Mouse (Mus musculus): ENCODE measurements around the gene Adora1.

DNA sequence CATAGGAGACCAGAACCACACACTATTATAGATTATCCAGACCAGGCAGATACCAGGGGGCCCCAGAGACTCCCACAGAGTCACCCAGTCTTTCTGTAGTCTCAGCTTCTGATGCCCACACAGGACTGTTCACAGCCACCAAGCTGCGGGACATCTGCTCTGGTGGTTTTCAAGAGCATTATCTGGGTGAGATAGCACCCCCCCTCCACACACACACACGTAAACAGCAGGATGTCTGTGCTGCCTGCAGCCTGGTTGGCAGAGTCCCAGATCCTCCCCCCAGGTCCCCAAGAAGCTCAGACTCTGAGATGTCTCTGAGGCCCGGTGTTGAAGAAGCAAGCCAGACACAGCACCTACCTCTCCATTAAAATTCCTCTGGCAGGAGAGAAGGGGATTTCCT is 39.7 kb downstream of the Adora1 start:
- TF ChIP-seq CTCF (IDR thresholded peaks at IDR 0.05; ENCODE audit: low read depth, low read length) = no peak
- no peak for TF ChIP-seq POLR2A (IDR thresholded peaks at IDR 0.05; ENCODE audit: extremely low read depth, insufficient read depth, low read length)

Measured in liver, adult 2 months (tissue).